In genomic region chr10:8518141-8519013, GRCm38 (mm10) we compare ENCODE assay signal across 9 mouse cellular contexts. TPM values are rescaled to one million over a fixed set of nuclear protein-coding genes. Genes with fewer than 3 reads are reported as not detected.
DNase-seq lines count a peak whose midpoint lies in the region; ATAC-seq and TF ChIP-seq lines count a peak whose summit lies in the region.
"Had no signal": no experiment of that assay in that cellular context is flagged by ENCODE, and none has a peak within 500 bp of the region (broad histone marks: within the 10 kb centered on the region; RNA-seq: fewer than 3 reads in every experiment).

TSS of gene Ust (minus strand) at chr10:8518825.

- H3K9me3 ChIP-seq in heart, embryonic 11.5 days (replicated peaks; ENCODE audit: control insufficient read depth, low read length) = peaks cover 3% of the 10 kb centered on the region; the same call in 1 of the 2 replicates
- H3K9me3 ChIP-seq in kidney, embryonic 14.5 days (ENCODE audit: control insufficient read depth, low read length) = no peaks in the 10 kb centered on the region
- H3K9me3 ChIP-seq in liver, embryonic 11.5 days (ENCODE audit: control insufficient read depth, low read length) = no peaks in the 10 kb centered on the region
- no peaks in the 10 kb centered on the region for H3K9me3 ChIP-seq in stomach, embryonic 14.5 days (ENCODE audit: control insufficient read depth, low read depth, low read length)

- peak within 1 kb of the TSS; percentile 57 for H3K27ac ChIP-seq in embryonic fibroblast, embryonic 13.5 days (ENCODE audit: insufficient read depth, low read length)
- no peak within 1 kb of the TSS for H3K27ac ChIP-seq in heart, embryonic 11.5 days (ENCODE audit: low read depth, low read length)
- H3K27ac ChIP-seq in kidney, embryonic 14.5 days (ENCODE audit: low read depth, low read length) = peak within 1 kb of the TSS; percentile 74
- H3K27ac ChIP-seq in liver, embryonic 11.5 days (ENCODE audit: low read depth, low read length) = no peak within 1 kb of the TSS
- peak within 1 kb of the TSS; percentile 75; the same call in 1 of the 2 replicates for H3K27ac ChIP-seq in stomach, embryonic 14.5 days (ENCODE audit: low read length)

- TF ChIP-seq CTCF in embryonic fibroblast, embryonic 13.5 days (IDR thresholded peaks at IDR 0.05; ENCODE audit: borderline replicate concordance, insufficient read depth, low read length) = no peak

- WGBS in heart, embryonic 11.5 days (ENCODE audit: insufficient replicate concordance) = under 1% methylated on average over 76 of the region's 78 CpGs
- under 1% methylated on average over 59 of the region's 78 CpGs for WGBS in kidney, embryonic 14.5 days
- WGBS in liver, embryonic 11.5 days = 0% methylated on average over 71 of the region's 78 CpGs
- WGBS in stomach, embryonic 14.5 days = under 1% methylated on average over 57 of the region's 78 CpGs

- TF ChIP-seq POLR2A in embryonic fibroblast, embryonic 13.5 days (IDR thresholded peaks at IDR 0.05; ENCODE audit: low read depth, low read length) = peak; percentile 83

- peak within 1 kb of the TSS; percentile 71 for H3K9ac ChIP-seq in heart, embryonic 11.5 days (ENCODE audit: low read depth, low read length)
- peak within 1 kb of the TSS; percentile 78 for H3K9ac ChIP-seq in kidney, embryonic 14.5 days (ENCODE audit: low read depth, low read length)
- peak within 1 kb of the TSS; percentile 51; the same call in 1 of the 2 replicates for H3K9ac ChIP-seq in liver, embryonic 11.5 days (ENCODE audit: low read depth, low read length)
- peak within 1 kb of the TSS; percentile 64 for H3K9ac ChIP-seq in stomach, embryonic 14.5 days (replicated peaks; ENCODE audit: low read depth, low read length)

- H3K4me3 ChIP-seq in embryonic fibroblast, embryonic 13.5 days (ENCODE audit: insufficient read depth, low read length) = peak within 1 kb of the TSS; percentile 88
- H3K4me3 ChIP-seq in heart, embryonic 11.5 days (ENCODE audit: low read depth, low read length) = peak within 1 kb of the TSS; percentile 69
- peak within 1 kb of the TSS; percentile 76 for H3K4me3 ChIP-seq in kidney, embryonic 14.5 days (ENCODE audit: low read length)
- peak within 1 kb of the TSS; percentile 64 for H3K4me3 ChIP-seq in liver, embryonic 11.5 days (ENCODE audit: low read depth, low read length)
- H3K4me3 ChIP-seq in stomach, embryonic 14.5 days (ENCODE audit: low read depth, low read length) = peak within 1 kb of the TSS; percentile 79

- H3K27me3 ChIP-seq in heart, embryonic 11.5 days (ENCODE audit: control insufficient read depth, insufficient read depth, low read length) = peaks cover 17% of the 10 kb centered on the region
- peaks cover 5% of the 10 kb centered on the region; the same call in 1 of the 2 replicates for H3K27me3 ChIP-seq in kidney, embryonic 14.5 days (ENCODE audit: control insufficient read depth, insufficient read depth, low read length)
- H3K27me3 ChIP-seq in liver, embryonic 11.5 days (replicated peaks; ENCODE audit: control insufficient read depth, insufficient read depth, low read length) = peaks cover 36% of the 10 kb centered on the region
- H3K27me3 ChIP-seq in stomach, embryonic 14.5 days (ENCODE audit: control insufficient read depth, insufficient read depth, low read length) = no peaks in the 10 kb centered on the region

- peak; percentile 86 for ATAC-seq in heart, embryonic 11.5 days (replicated peaks; ENCODE audit: insufficient number of reproducible peaks, low FRiP score, low TSS enrichment)
- ATAC-seq in kidney, embryonic 14.5 days (ENCODE audit: low FRiP score, low TSS enrichment) = peak; percentile 96
- ATAC-seq in liver, embryonic 11.5 days (replicated peaks; ENCODE audit: low FRiP score) = peak; percentile 78
- 0 out of 2 replicates have a peak, but pooled peaks have one; percentile 57 for ATAC-seq in monocyte, adult 5-6 weeks (replicated peaks; ENCODE audit: insufficient number of reproducible peaks, low FRiP score, low TSS enrichment, poor library complexity, severe bottlenecking)
- peak; percentile 91 for ATAC-seq in stomach, embryonic 14.5 days (ENCODE audit: insufficient number of reproducible peaks, insufficient read depth, low FRiP score, low read depth)

- no peaks in the 10 kb centered on the region for H3K36me3 ChIP-seq in heart, embryonic 11.5 days (ENCODE audit: control insufficient read depth, insufficient read depth, low read length)
- no peaks in the 10 kb centered on the region for H3K36me3 ChIP-seq in kidney, embryonic 14.5 days (ENCODE audit: control insufficient read depth, insufficient read depth, low read length)
- no peaks in the 10 kb centered on the region for H3K36me3 ChIP-seq in liver, embryonic 11.5 days (ENCODE audit: control insufficient read depth, insufficient read depth, low read length)
- no peaks in the 10 kb centered on the region for H3K36me3 ChIP-seq in stomach, embryonic 14.5 days (ENCODE audit: control insufficient read depth, insufficient read depth, low read length)
- H3K36me3 ChIP-seq: G1E had no signal

- peaks cover 3% of the 10 kb centered on the region; the same call in 1 of the 2 replicates for H3K4me1 ChIP-seq in embryonic fibroblast, embryonic 13.5 days (ENCODE audit: control insufficient read depth, insufficient read depth, low read length)
- no peaks in the 10 kb centered on the region for H3K4me1 ChIP-seq in heart, embryonic 11.5 days (ENCODE audit: control insufficient read depth, insufficient read depth, low read length)
- H3K4me1 ChIP-seq in kidney, embryonic 14.5 days (ENCODE audit: control insufficient read depth, insufficient read depth, low read length) = no peaks in the 10 kb centered on the region; the same call in none of the 2 replicates
- H3K4me1 ChIP-seq in liver, embryonic 11.5 days (replicated peaks; ENCODE audit: control insufficient read depth, insufficient read depth, low read length) = 0 out of 2 replicates have a peak, but pooled peaks cover 2% of the 10 kb centered on the region
- H3K4me1 ChIP-seq in stomach, embryonic 14.5 days (ENCODE audit: control insufficient read depth, insufficient read depth, low read length) = peaks cover 5% of the 10 kb centered on the region; the same call in 1 of the 2 replicates

- H3K4me2 ChIP-seq in heart, embryonic 11.5 days = peak within 1 kb of the TSS; percentile 70
- H3K4me2 ChIP-seq in kidney, embryonic 14.5 days (replicated peaks; ENCODE audit: low read depth, low read length) = peak within 1 kb of the TSS; percentile 89
- H3K4me2 ChIP-seq in liver, embryonic 11.5 days = peak within 1 kb of the TSS; percentile 84
- peak within 1 kb of the TSS; percentile 96 for H3K4me2 ChIP-seq in stomach, embryonic 14.5 days (replicated peaks; ENCODE audit: low read depth, low read length)

- DNase-seq in 3134 (ENCODE audit: extremely low read depth, insufficient read length, low spot score) = peak; percentile 87
- peak; percentile 85 to 86 for DNase-seq in adrenal gland, postnatal 36 days
- DNase-seq in liver, embryonic 11.5 days (ENCODE audit: low spot score) = peak; percentile 78

RNA-seq across cellular contexts. Expression of gene Ust, which starts in this region (rescaled TPM):
- 1 to 10 TPM; 4.7 to 6.3 TPM for total RNA-seq in adrenal gland, postnatal 36 days (2021)
- polyA plus RNA-seq in embryonic fibroblast, embryonic 13.5 days (2011; ENCODE audit: insufficient read length, low read depth, missing spikeins) = 11.1 and 11.7 TPM in 2 replicates
- polyA plus RNA-seq in heart, embryonic 11.5 days (2014; fragmentation: Nextera tagmentation; extraction: Ambion mirVana) = 2.5 and 2.9 TPM in 2 replicates
- 6.3 and 9.0 TPM in 2 replicates for polyA plus RNA-seq in kidney, embryonic 14.5 days (2014; fragmentation: Nextera tagmentation; extraction: Ambion mirVana)
- 2.4 and 3.1 TPM in 2 replicates for polyA plus RNA-seq in liver, embryonic 11.5 days (2014; fragmentation: Nextera tagmentation; extraction: Ambion mirVana)
- 2.2 to 10.0 TPM (median 3.9 TPM) in 3 replicates for total RNA-seq in monocyte, adult 5-6 weeks (2017)
- 5.6 and 6.3 TPM in 2 replicates for polyA plus RNA-seq in stomach, embryonic 14.5 days (2014; fragmentation: Nextera tagmentation; extraction: Ambion mirVana)
- polyA plus RNA-seq: G1E had no signal

Comparison
In these comparisons a context has a peak if more than half of its experiments do, and no peak if none do; other contexts are left out.
1. H3K27ac ChIP-seq: peak in embryonic fibroblast, embryonic 13.5 days (single experiment), kidney, embryonic 14.5 days (single experiment) and stomach, embryonic 14.5 days (single experiment); none in heart, embryonic 11.5 days (single experiment) and liver, embryonic 11.5 days (single experiment).
2. Peak in every context shown above with its lines, with median percentiles within 50 percentile points of each other: DNase-seq, H3K4me3 ChIP-seq, ATAC-seq, H3K4me2 ChIP-seq and H3K9ac ChIP-seq.